Mouse (Mus musculus): Measurements from ENCODE around the gene Snx7.

DNA sequence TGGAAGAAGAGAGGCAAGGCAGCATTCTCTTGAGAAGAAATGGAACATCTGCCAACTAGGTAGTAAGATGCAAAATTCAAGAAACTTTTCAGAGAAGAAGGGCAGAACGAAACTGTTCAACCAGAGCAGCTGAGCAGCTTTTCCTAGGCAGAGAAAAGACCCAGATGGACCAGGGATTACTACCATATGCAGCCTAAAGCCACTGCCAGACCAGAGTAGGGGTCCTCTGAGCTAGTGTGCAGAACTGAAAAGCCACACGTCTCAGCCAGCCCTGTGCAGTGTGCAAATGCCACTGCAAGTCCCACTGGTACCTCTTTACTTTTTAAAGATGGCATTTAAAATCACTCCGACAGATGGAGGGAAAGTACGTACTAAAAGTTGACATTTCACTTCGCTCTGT, 129.0 kb downstream of the Snx7 start:
- no peak for TF ChIP-seq CTCF (IDR thresholded peaks at IDR 0.05; ENCODE audit: control insufficient read depth, insufficient read depth, insufficient read length)
- no peak for TF ChIP-seq MAX (IDR thresholded peaks at IDR 0.05)
- no peak for TF ChIP-seq FOSL1 (IDR thresholded peaks at IDR 0.05; ENCODE audit: insufficient read depth, low read length, poor library complexity, severe bottlenecking)
- no peak for TF ChIP-seq USF1 (IDR thresholded peaks at IDR 0.05; ENCODE audit: low read depth)
- TF ChIP-seq MYOG (IDR thresholded peaks at IDR 0.05; ENCODE audit: control insufficient read depth, extremely low read depth, insufficient read length) = no peak
- TF ChIP-seq CEBPB (IDR thresholded peaks at IDR 0.05; ENCODE audit: low read depth) = no peak
- no peak for TF ChIP-seq MYOD1 (IDR thresholded peaks at IDR 0.05; ENCODE audit: control insufficient read depth, insufficient read length, low read depth)
